Mouse (Mus musculus) cerebellum, postnatal 14 days (tissue): ENCODE results near the gene Zfp286.
"Not testable (repeated sequence)": the region's sequence is repeated elsewhere in the genome, so short reads cannot be mapped to it uniquely, and the experiment has no call there.

Source experiments
- DNase-seq, 2 experiments: peaks; one replicate each; pipeline ENCODE4 v3.0.0; 2021; ENCODE audit warnings: mixed read lengths in 2 of 2

Zfp286 gene

GRCm38 (mm10) chr11:62789617-62789936, 315 bp upstream of the Zfp286 start:
- no peak for DNase-seq

GRCm38 (mm10) chr11:62776510-62776909, 12.8 kb downstream of the Zfp286 start:
- no peak for DNase-seq

- DNase-seq, result no peak
Measured at GRCm38 (mm10) chr11:62760755-62761457, 28.4 kb downstream of the Zfp286 start.

GRCm38 (mm10) chr11:62758491-62758890, 30.8 kb downstream of the Zfp286 start:
- DNase-seq, result no peak

GRCm38 (mm10) chr11:62757906-62758305, 31.4 kb downstream of the Zfp286 start:
- no peak for DNase-seq

GRCm38 (mm10) chr11:62757143-62757507, 32.1 kb downstream of the Zfp286 start:
- no peak for DNase-seq

- DNase-seq, result peak; percentile 99
Measured at GRCm38 (mm10) chr11:62756456-62757142, 32.7 kb downstream of the Zfp286 start.

- DNase-seq, result no peak
Measured at GRCm38 (mm10) chr11:62752780-62753179, 36.5 kb downstream of the Zfp286 start, which contains the start of gene Gm10428. Gene Gm10428 (plus strand): TSS chr11:62753100.

GRCm38 (mm10) chr11:62752191-62752590, 37.1 kb downstream of the Zfp286 start:
- no peak for DNase-seq

GRCm38 (mm10) chr11:62749445-62749844, 39.8 kb downstream of the Zfp286 start:
- DNase-seq, result not testable (repeated sequence)

- DNase-seq, result no peak
Measured at GRCm38 (mm10) chr11:62748062-62748461, 41.2 kb downstream of the Zfp286 start.

- no peak for DNase-seq
Measured at GRCm38 (mm10) chr11:62747227-62747626, 42.0 kb downstream of the Zfp286 start.

GRCm38 (mm10) chr11:62746001-62746533, 43.2 kb downstream of the Zfp286 start:
- peak; percentile 77 to 83 for DNase-seq

- DNase-seq, result peak; percentile 83 to 87
Measured at GRCm38 (mm10) chr11:62744103-62744502, 45.2 kb downstream of the Zfp286 start.

- DNase-seq, result no peak
Measured at GRCm38 (mm10) chr11:62742261-62742957, 46.9 kb downstream of the Zfp286 start.

GRCm38 (mm10) chr11:62741186-62741585, 48.1 kb downstream of the Zfp286 start:
- no peak for DNase-seq

- DNase-seq, result no peak
Measured at GRCm38 (mm10) chr11:62732665-62733064, 56.6 kb downstream of the Zfp286 start.

GRCm38 (mm10) chr11:62732022-62732387, 57.3 kb downstream of the Zfp286 start:
- DNase-seq, result no peak

GRCm38 (mm10) chr11:62731311-62732021, 57.8 kb downstream of the Zfp286 start, which contains the start of gene Zfp287:
Gene Zfp287 (minus strand): TSS chr11:62731905.
- DNase-seq, result peak; percentile 94 to 95

GRCm38 (mm10) chr11:62728276-62728675, 61.0 kb downstream of the Zfp286 start:
- no peak for DNase-seq

GRCm38 (mm10) chr11:62710657-62711056, 78.6 kb downstream of the Zfp286 start:
- DNase-seq, result no peak

GRCm38 (mm10) chr11:62708252-62708651, 81.0 kb downstream of the Zfp286 start:
- no peak for DNase-seq

GRCm38 (mm10) chr11:62706141-62706540, 83.1 kb downstream of the Zfp286 start:
- no peak for DNase-seq
